Mouse (Mus musculus) kidney, embryonic 14.5 days (tissue): ENCODE measurements around the gene Lmf1. TPM values are rescaled to one million over a fixed set of nuclear protein-coding genes. Genes with fewer than 3 reads are reported as not detected.

Experiments used
- ATAC-seq: fragments of 200-750 bp; cut with Nextera tagmentation; 2 replicates; pipeline ENCODE4 v1.8.0; 2017; ENCODE audit warnings: moderate number of reproducible peaks, mild to moderate bottlenecking, moderate TSS enrichment, moderate library complexity; ENCODE audit not compliant: low FRiP score, low TSS enrichment
- H3K27ac ChIP-seq: fragments of 300-500 bp; sonication (generic); 2 replicates; pipeline ENCODE4 v1.5.1; 2014; ENCODE audit warnings: low read depth, mild to moderate bottlenecking, low read length, moderate library complexity, mixed read lengths
- H3K27me3 ChIP-seq: fragments of 300-500 bp; sonication (generic); 2 replicates; pipeline ENCODE4 v1.6.1; 2014; ENCODE audit warnings: mild to moderate bottlenecking, low read length; ENCODE audit not compliant: control insufficient read depth, insufficient read depth
- H3K36me3 ChIP-seq: fragments of 300-500 bp; sonication (generic); 2 replicates; pipeline ENCODE4 v1.6.1; 2014; ENCODE audit warnings: low read length, mixed read lengths; ENCODE audit not compliant: control insufficient read depth, insufficient read depth
- H3K4me1 ChIP-seq: fragments of 300-500 bp; sonication (generic); 2 replicates; pipeline ENCODE4 v1.6.1; 2014; ENCODE audit warnings: low read length, mixed read lengths; ENCODE audit not compliant: control insufficient read depth, insufficient read depth
- H3K4me2 ChIP-seq: fragments of 300-500 bp; sonication (generic); replicated peaks from 2 replicates; pipeline ENCODE4 v1.6.1; 2014; ENCODE audit warnings: low read depth, mild to moderate bottlenecking, low read length
- H3K4me3 ChIP-seq: fragments of 300-500 bp; sonication (generic); 2 replicates; pipeline ENCODE4 v1.5.1; 2014; ENCODE audit warnings: mild to moderate bottlenecking, low read length
- H3K9ac ChIP-seq: fragments of 300-500 bp; sonication (generic); 2 replicates; pipeline ENCODE4 v1.6.1; 2014; ENCODE audit warnings: low read depth, mild to moderate bottlenecking, low read length, moderate library complexity
- H3K9me3 ChIP-seq: fragments of 300-500 bp; sonication (generic); 2 replicates; pipeline ENCODE4 v1.6.1; 2016; ENCODE audit warnings: low read length; ENCODE audit not compliant: control insufficient read depth
- WGBS: fragments of 180-500 bp; shearing (Covaris S2); extraction: QIAGEN DNeasy Blood & Tissue Kit; methylation state at CpG from one replicate; pipeline ENCODE4 v1.1.7; 2014; 5-methylcytosine and 5-hydroxymethylcytosine counted together
- polyA plus RNA-seq: library from polyadenylated mRNA; unstranded; fragments of >200 nt; fragmentation: Nextera tagmentation; extraction: Ambion mirVana; gene quantifications from 2 replicates; pipeline ENCODE4 v1.2.1, GENCODE M21; 2014

Gene Lmf1
- 21.3 and 29.8 TPM in 2 replicates for polyA plus RNA-seq

- peak within 1 kb of the TSS; percentile 68 for H3K4me3 ChIP-seq
- H3K4me1 ChIP-seq: peaks cover 8% of the 10 kb centered on the region; the same call in 1 of the 2 replicates
- peak within 1 kb of the TSS; percentile 76 for H3K9ac ChIP-seq
- no peaks in the 10 kb centered on the region for H3K27me3 ChIP-seq
- H3K4me2 ChIP-seq: peak within 1 kb of the TSS; percentile 81
- under 1% methylated on average over 31 of the region's 31 CpGs for WGBS
- peak; percentile 98 for ATAC-seq
- H3K36me3 ChIP-seq: no peaks in the 10 kb centered on the region
- peak within 1 kb of the TSS; percentile 60; the same call in 1 of the 2 replicates for H3K27ac ChIP-seq
- H3K9me3 ChIP-seq: no peaks in the 10 kb centered on the region
Measured at GRCm38 (mm10) chr17:25578920-25579319, at the start of gene Lmf1. Gene Lmf1, plus strand, starts transcription at chr17:25579085.

DNA sequence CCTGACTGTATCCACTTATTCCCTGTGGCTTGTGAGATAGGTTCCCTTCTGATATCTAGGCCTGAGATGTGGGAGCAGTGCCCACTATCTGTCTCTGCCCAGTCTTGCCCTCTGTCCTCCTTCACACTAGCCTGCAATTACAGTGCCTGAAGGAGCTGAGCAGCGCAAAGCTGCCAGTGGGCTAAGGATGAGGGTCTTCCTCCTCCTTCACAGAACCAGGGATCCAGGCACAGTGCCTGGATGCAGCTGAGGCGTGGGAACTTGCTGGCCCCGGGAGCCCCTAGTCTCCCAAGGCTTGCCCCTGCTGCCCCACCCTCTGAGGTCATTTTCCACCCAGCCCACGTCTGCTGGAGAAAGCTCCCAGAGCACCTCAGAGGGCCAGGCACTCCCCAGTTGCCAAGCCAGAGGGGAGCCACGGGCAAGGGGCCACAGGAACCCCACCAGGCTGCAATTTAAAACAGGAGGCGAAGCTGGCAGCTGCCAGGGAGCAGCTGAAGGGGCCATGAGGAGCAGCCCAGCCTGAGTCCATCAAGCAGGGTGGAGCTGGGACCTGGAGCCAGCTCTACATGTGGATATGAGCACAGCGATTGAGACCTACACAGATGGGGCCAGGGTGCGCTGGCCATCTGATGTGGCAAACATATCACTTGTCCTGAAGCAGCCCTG lies 48.4 kb upstream of the Lmf1 start:
- no peaks in the 10 kb centered on the region for H3K4me1 ChIP-seq
- no peaks in the 10 kb centered on the region for H3K36me3 ChIP-seq
- H3K4me2 ChIP-seq: no peak overlapping the region
- 72% methylated on average over 8 of the region's 8 CpGs for WGBS
- no peak overlapping the region for H3K9ac ChIP-seq
- H3K27ac ChIP-seq: no peak overlapping the region
- H3K9me3 ChIP-seq: no peaks in the 10 kb centered on the region
- H3K4me3 ChIP-seq: no peak overlapping the region
- H3K27me3 ChIP-seq: no peaks in the 10 kb centered on the region
- ATAC-seq: no peak

GRCm38 (mm10) chr17:25538945-25539875 lies 39.7 kb upstream of the Lmf1 start:
- 0 out of 2 replicates have a peak overlapping the region, but pooled peaks have one; percentile 31 for H3K9ac ChIP-seq
- no peaks in the 10 kb centered on the region for H3K9me3 ChIP-seq
- 0 out of 2 replicates have a peak, but pooled peaks cover 8% of the 10 kb centered on the region for H3K4me1 ChIP-seq
- no peak overlapping the region for H3K27ac ChIP-seq
- H3K4me3 ChIP-seq: peak overlapping the region; percentile 7; the same call in 1 of the 2 replicates
- peak overlapping the region; percentile 34 for H3K4me2 ChIP-seq
- H3K36me3 ChIP-seq: no peaks in the 10 kb centered on the region
- no peaks in the 10 kb centered on the region for H3K27me3 ChIP-seq
- peak; percentile 55; the same call in 1 of the 2 replicates for ATAC-seq
- 28% methylated on average over 27 of the region's 27 CpGs for WGBS

GRCm38 (mm10) chr17:25540731-25541130 lies 38.2 kb upstream of the Lmf1 start:
- 71% methylated on average over 5 of the region's 5 CpGs for WGBS
- Histone ChIP-seq H3K36me3 (no peaks in the 10 kb centered on the region), H3K4me2 (no peak overlapping the region), H3K4me3 (no peak overlapping the region), H3K4me1 (0 out of 2 replicates have a peak, but pooled peaks cover 8% of the 10 kb centered on the region), H3K9ac (no peak overlapping the region), H3K27ac (no peak overlapping the region), H3K9me3 (no peaks in the 10 kb centered on the region), H3K27me3 (no peaks in the 10 kb centered on the region)
- no peak for ATAC-seq

- WGBS: 90% methylated on average over 4 of the region's 4 CpGs
- H3K27ac ChIP-seq: no peak overlapping the region
- H3K9ac ChIP-seq: no peak overlapping the region
- ATAC-seq: no peak
- no peaks in the 10 kb centered on the region for H3K36me3 ChIP-seq
- 0 out of 2 replicates have a peak, but pooled peaks cover 8% of the 10 kb centered on the region for H3K4me1 ChIP-seq
- no peaks in the 10 kb centered on the region for H3K27me3 ChIP-seq
- H3K4me3 ChIP-seq: no peak overlapping the region
- no peaks in the 10 kb centered on the region for H3K9me3 ChIP-seq
- no peak overlapping the region for H3K4me2 ChIP-seq
Measured at GRCm38 (mm10) chr17:25541768-25542167, 37.1 kb upstream of the Lmf1 start.

- Histone ChIP-seq H3K36me3 (no peaks in the 10 kb centered on the region), H3K4me1 (no peaks in the 10 kb centered on the region), H3K9me3 (no peaks in the 10 kb centered on the region), H3K4me2 (no peak overlapping the region), H3K9ac (no peak overlapping the region), H3K27me3 (no peaks in the 10 kb centered on the region), H3K4me3 (no peak overlapping the region), H3K27ac (no peak overlapping the region)
- WGBS: 42% methylated on average over 3 of the region's 3 CpGs
- ATAC-seq: no peak
Measured at GRCm38 (mm10) chr17:25547026-25547425, 31.9 kb upstream of the Lmf1 start.

- no peak overlapping the region for H3K4me3 ChIP-seq
- no peak overlapping the region for H3K27ac ChIP-seq
- no peak for ATAC-seq
- WGBS: 82% methylated on average over 5 of the region's 5 CpGs
- no peaks in the 10 kb centered on the region for H3K27me3 ChIP-seq
- no peak overlapping the region for H3K9ac ChIP-seq
- no peaks in the 10 kb centered on the region for H3K36me3 ChIP-seq
- no peaks in the 10 kb centered on the region for H3K9me3 ChIP-seq
- H3K4me2 ChIP-seq: no peak overlapping the region
- no peaks in the 10 kb centered on the region for H3K4me1 ChIP-seq
Measured at GRCm38 (mm10) chr17:25550020-25550419, 28.9 kb upstream of the Lmf1 start.

DNA sequence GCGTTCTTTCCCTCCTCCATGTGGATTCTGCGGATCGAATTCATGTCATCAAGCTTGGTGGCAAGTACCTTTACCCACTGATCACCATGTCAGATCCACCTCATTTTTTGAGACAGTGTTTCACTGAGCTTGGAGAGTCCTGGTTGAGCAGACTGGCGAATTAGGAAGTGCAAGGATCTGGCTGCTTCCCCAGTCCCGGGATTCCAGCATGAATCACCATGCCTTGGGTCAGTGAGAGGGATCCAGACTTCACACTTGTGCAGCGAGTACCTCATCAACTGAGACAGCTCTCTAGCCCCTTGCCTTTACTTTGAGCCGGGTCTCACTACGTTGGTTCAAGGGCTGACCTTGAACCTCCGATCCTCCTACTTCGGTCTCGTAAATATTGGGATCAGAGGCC lies 27.6 kb upstream of the Lmf1 start:
- Histone ChIP-seq H3K27ac (no peak overlapping the region), H3K4me1 (peaks cover 6% of the 10 kb centered on the region; the same call in 1 of the 2 replicates), H3K27me3 (no peaks in the 10 kb centered on the region), H3K36me3 (no peaks in the 10 kb centered on the region), H3K4me2 (no peak overlapping the region), H3K9me3 (no peaks in the 10 kb centered on the region), H3K4me3 (no peak overlapping the region), H3K9ac (no peak overlapping the region)
- WGBS: 80% methylated on average over 11 of the region's 11 CpGs
- ATAC-seq: no peak
